Mouse (Mus musculus) testis, adult 2 months (tissue): ENCODE measurements at regions not wholly inside any gene's neighbourhood (a gene's known extent, or its start where the extent isn't known, plus 50 kb on each side); places are given as distances from the start of the nearest gene placed in this dataset.

ENCODE experiments used
- H3K27ac ChIP-seq: fragments of 200-500 bp; 2 replicates; pipeline ENCODE4 v1.5.1; 2012; ENCODE audit warnings: low read depth, low read length; ENCODE audit not compliant: control insufficient read depth, insufficient read depth
- H3K27me3 ChIP-seq: fragments of 200-500 bp; 2 replicates; pipeline ENCODE4 v1.6.1; 2012; ENCODE audit warnings: mild to moderate bottlenecking, low read length, moderate library complexity; ENCODE audit not compliant: control insufficient read depth, insufficient read depth
- H3K36me3 ChIP-seq: fragments of 200-500 bp; 2 replicates; pipeline ENCODE4 v1.6.1; 2012; ENCODE audit warnings: mild to moderate bottlenecking, low read length; ENCODE audit not compliant: control insufficient read depth, insufficient read depth
- H3K4me1 ChIP-seq: fragments of 200-500 bp; 2 replicates; pipeline ENCODE4 v1.6.1; 2012; ENCODE audit warnings: low read length; ENCODE audit not compliant: control insufficient read depth, insufficient read depth
- H3K4me3 ChIP-seq: fragments of 200-500 bp; 2 replicates; pipeline ENCODE4 v1.5.1; 2012; ENCODE audit warnings: low read depth, mild to moderate bottlenecking, low read length, moderate library complexity, mixed read lengths; ENCODE audit not compliant: control insufficient read depth
- CTCF ChIP-seq: fragments of 200-500 bp; IDR thresholded peaks from 2 replicates; pipeline ENCODE4 v1.5.1; 2012; ENCODE audit warnings: low read depth, mild to moderate bottlenecking, inconsistent platforms, low read length, moderate library complexity; ENCODE audit not compliant: control insufficient read depth, insufficient read depth, insufficient replicate concordance
- POLR2A ChIP-seq: fragments of 200-500 bp; IDR thresholded peaks from 2 replicates; pipeline ENCODE4 v1.6.1; 2012; ENCODE audit warnings: low read depth, mild to moderate bottlenecking, inconsistent platforms, low read length, moderate library complexity; ENCODE audit not compliant: control insufficient read depth

- Histone ChIP-seq H3K27me3 (no peaks in the 10 kb centered on the region), H3K4me3 (no peak overlapping the region), H3K27ac (no peak overlapping the region), H3K36me3 (no peaks in the 10 kb centered on the region), H3K4me1 (no peaks in the 10 kb centered on the region)
- TF ChIP-seq CTCF (no peak), POLR2A (no peak)
Observed at GRCm38 (mm10) chr19:36221104-36221503, 101.2 kb upstream of the Ankrd1 start.

DNA sequence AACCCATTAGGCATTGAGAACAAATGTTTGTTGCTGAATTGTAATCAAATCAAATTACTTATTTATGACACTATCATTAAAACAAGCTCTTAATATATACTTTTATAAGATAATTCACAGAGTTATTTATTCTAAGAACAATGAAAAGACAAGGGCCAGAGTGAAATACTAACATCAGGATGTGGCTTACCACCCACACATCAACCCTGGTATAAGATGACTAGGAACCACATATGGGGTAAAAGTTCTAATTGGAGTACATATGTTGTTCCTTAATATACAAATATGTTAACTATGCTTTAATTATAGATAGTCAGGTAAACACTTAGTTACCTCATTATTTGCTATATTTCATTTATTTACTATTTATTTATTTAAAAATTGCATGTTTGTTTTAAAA is 101.7 kb upstream of the Ankrd1 start:
- no peak overlapping the region for H3K4me3 ChIP-seq
- no peak overlapping the region for H3K27ac ChIP-seq
- H3K4me1 ChIP-seq = no peaks in the 10 kb centered on the region
- no peaks in the 10 kb centered on the region for H3K27me3 ChIP-seq
- no peaks in the 10 kb centered on the region for H3K36me3 ChIP-seq
- no peak for TF ChIP-seq POLR2A
- no peak for TF ChIP-seq CTCF

DNA sequence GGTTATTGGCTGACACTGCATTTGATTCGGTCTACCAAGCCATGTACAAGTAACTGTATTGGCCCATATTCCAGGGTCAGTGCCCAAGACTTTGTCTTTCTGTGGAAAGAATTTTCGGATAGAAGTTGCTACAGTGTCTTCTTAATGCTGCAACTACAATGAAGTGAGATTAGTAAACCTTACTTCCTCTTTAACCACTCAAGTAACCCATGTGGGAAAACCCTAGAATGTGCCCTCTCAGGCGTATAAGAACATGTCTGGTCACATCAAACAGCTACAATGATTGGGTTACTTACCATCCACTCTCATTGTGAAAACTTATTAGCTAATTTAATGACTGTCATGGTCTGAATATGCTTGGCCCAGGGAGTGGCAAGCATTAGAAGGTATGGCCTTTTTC is 102.3 kb upstream of the Ankrd1 start:
- H3K36me3 ChIP-seq = no peaks in the 10 kb centered on the region
- no peak overlapping the region for H3K4me3 ChIP-seq
- no peaks in the 10 kb centered on the region for H3K4me1 ChIP-seq
- TF ChIP-seq POLR2A (no peak), CTCF (no peak)
- no peak overlapping the region for H3K27ac ChIP-seq
- no peaks in the 10 kb centered on the region for H3K27me3 ChIP-seq

DNA sequence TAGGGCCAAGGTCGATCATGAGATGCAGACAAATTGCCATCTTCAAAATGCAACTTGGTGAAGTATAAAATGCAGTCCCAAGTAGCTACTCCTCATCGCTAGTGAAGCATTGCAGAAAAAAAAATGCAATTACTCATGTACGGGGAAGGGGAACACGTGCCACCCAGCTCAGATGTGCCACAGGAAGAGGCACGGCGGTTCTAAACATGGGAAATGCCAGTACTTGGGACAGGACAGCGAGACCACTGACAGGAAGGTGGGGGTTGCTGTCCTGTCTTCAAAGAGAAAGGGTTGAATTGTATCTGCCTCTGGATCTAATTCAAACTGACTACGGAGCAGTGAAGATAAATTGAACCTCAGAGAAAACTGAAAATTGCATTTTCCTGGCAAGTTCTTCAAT is 104.6 kb upstream of the Ankrd1 start:
- no peak for TF ChIP-seq CTCF
- TF ChIP-seq POLR2A = no peak
- H3K4me1 ChIP-seq = no peaks in the 10 kb centered on the region

DNA sequence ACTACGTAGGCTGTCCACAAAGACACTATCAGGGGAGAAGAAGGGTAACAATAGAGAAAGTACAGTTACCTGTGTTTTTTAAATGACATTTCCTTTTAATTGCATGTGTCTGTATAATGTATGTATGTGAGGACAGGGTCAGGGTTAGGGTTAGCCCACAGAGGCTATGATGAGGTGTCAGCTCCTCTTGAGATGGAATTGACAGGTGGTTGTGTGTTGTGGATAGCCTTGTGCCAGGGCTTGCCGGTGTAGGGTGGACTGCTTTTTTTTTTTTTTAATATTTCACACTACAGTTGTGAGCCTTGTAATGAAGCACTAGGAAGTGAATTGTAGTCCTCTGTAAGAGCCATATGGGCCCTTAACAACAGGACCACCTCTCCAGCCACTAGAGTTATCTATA is 105.7 kb upstream of the Ankrd1 start:
- Histone ChIP-seq H3K4me3 (no peak overlapping the region), H3K36me3 (no peaks in the 10 kb centered on the region), H3K27me3 (no peaks in the 10 kb centered on the region), H3K4me1 (no peaks in the 10 kb centered on the region), H3K27ac (no peak overlapping the region)
- TF ChIP-seq CTCF (no peak), POLR2A (no peak)

More for the DNA sequence above, 104.6 kb upstream of the Ankrd1 start:
- no peak overlapping the region for H3K27ac ChIP-seq
- H3K27me3 ChIP-seq = no peaks in the 10 kb centered on the region
- no peaks in the 10 kb centered on the region for H3K36me3 ChIP-seq
- no peak overlapping the region for H3K4me3 ChIP-seq

- no peak overlapping the region for H3K4me3 ChIP-seq
- TF ChIP-seq POLR2A = no peak
- TF ChIP-seq CTCF = no peak
Observed at GRCm38 (mm10) chr19:36227418-36228160, 107.7 kb upstream of the Ankrd1 start.

GRCm38 (mm10) chr19:36229315-36229714 is 109.4 kb upstream of the Ankrd1 start:
- Histone ChIP-seq H3K27ac (no peak overlapping the region), H3K4me1 (no peaks in the 10 kb centered on the region), H3K36me3 (no peaks in the 10 kb centered on the region), H3K27me3 (no peaks in the 10 kb centered on the region), H3K4me3 (no peak overlapping the region)
- no peak for TF ChIP-seq CTCF
- TF ChIP-seq POLR2A = no peak

More at GRCm38 (mm10) chr19:36227418-36228160, 107.7 kb upstream of the Ankrd1 start:
- Histone ChIP-seq H3K27me3 (no peaks in the 10 kb centered on the region), H3K4me1 (no peaks in the 10 kb centered on the region), H3K36me3 (no peaks in the 10 kb centered on the region), H3K27ac (no peak overlapping the region)
